Mouse (Mus musculus): ENCODE results near the gene Sh3bp2. TPM values are rescaled to one million over a fixed set of nuclear protein-coding genes. Genes with fewer than 3 reads are reported as not detected.

Sh3bp2 gene
- polyA plus RNA-seq, 1 experiment from 2014 or later, result 29.8 TPM

GRCm38 (mm10) chr5:34547410-34547809, 21.8 kb downstream of the Sh3bp2 start:
- no peak for ATAC-seq (ENCODE audit: low read depth)

GRCm38 (mm10) chr5:34549135-34549482, 23.5 kb downstream of the Sh3bp2 start:
- ATAC-seq (ENCODE audit: low read depth), result peak; percentile 20; the same call in 1 of the 2 replicates
- H3K27me3 ChIP-seq (ENCODE audit: control insufficient read depth, insufficient read depth, low read length), result no peaks in the 10 kb centered on the region
- peak overlapping the region; percentile 80 for H3K4me2 ChIP-seq (ENCODE audit: low read depth, low read length)
- no peaks in the 10 kb centered on the region for H3K9me3 ChIP-seq (ENCODE audit: control insufficient read depth, low read length)
- H3K4me1 ChIP-seq (ENCODE audit: control insufficient read depth, insufficient read depth, low read length), result peaks cover 11% of the 10 kb centered on the region
- 29% methylated on average over 8 of the region's 8 CpGs for WGBS
- no peak overlapping the region; the same call in 1 of the 2 replicates for H3K27ac ChIP-seq (ENCODE audit: low read depth, low read length)
- peak overlapping the region; percentile 97 for H3K9ac ChIP-seq (replicated peaks; ENCODE audit: low read depth, low read length)
- H3K4me3 ChIP-seq (ENCODE audit: low read depth, low read length), result peak overlapping the region; percentile 70
- peaks cover 18% of the 10 kb centered on the region for H3K36me3 ChIP-seq (ENCODE audit: control insufficient read depth, insufficient read depth, low read length)

More at GRCm38 (mm10) chr5:34547410-34547809, 21.8 kb downstream of the Sh3bp2 start:
- Histone ChIP-seq H3K9me3 (ENCODE audit: control insufficient read depth, low read length) (no peaks in the 10 kb centered on the region), H3K9ac (replicated peaks; ENCODE audit: low read depth, low read length) (no peak overlapping the region), H3K36me3 (ENCODE audit: control insufficient read depth, insufficient read depth, low read length) (peaks cover 9% of the 10 kb centered on the region), H3K4me1 (ENCODE audit: control insufficient read depth, insufficient read depth, low read length) (peaks cover 11% of the 10 kb centered on the region), H3K4me2 (ENCODE audit: low read depth, low read length) (no peak overlapping the region), H3K27ac (ENCODE audit: low read depth, low read length) (no peak overlapping the region), H3K4me3 (ENCODE audit: low read depth, low read length) (no peak overlapping the region), H3K27me3 (ENCODE audit: control insufficient read depth, insufficient read depth, low read length) (no peaks in the 10 kb centered on the region)

- H3K4me2 ChIP-seq (ENCODE audit: low read depth, low read length), result peak overlapping the region; percentile 80
- no peaks in the 10 kb centered on the region for H3K9me3 ChIP-seq (ENCODE audit: control insufficient read depth, low read length)
- no peaks in the 10 kb centered on the region for H3K27me3 ChIP-seq (ENCODE audit: control insufficient read depth, insufficient read depth, low read length)
- under 1% methylated on average over 48 of the region's 49 CpGs for WGBS
- H3K36me3 ChIP-seq (ENCODE audit: control insufficient read depth, insufficient read depth, low read length), result peaks cover 21% of the 10 kb centered on the region
- peak overlapping the region; percentile 97 for H3K9ac ChIP-seq (replicated peaks; ENCODE audit: low read depth, low read length)
- ATAC-seq (ENCODE audit: low read depth), result peak; percentile 95
- peak overlapping the region; percentile 70 for H3K4me3 ChIP-seq (ENCODE audit: low read depth, low read length)
- H3K4me1 ChIP-seq (ENCODE audit: control insufficient read depth, insufficient read depth, low read length), result peaks cover 11% of the 10 kb centered on the region
- peak overlapping the region; percentile 69 for H3K27ac ChIP-seq (ENCODE audit: low read depth, low read length)
Measured at GRCm38 (mm10) chr5:34549483-34550221, 24.0 kb downstream of the Sh3bp2 start.

- peak overlapping the region; percentile 97 for H3K9ac ChIP-seq (replicated peaks; ENCODE audit: low read depth, low read length)
- H3K4me2 ChIP-seq (ENCODE audit: low read depth, low read length), result peak overlapping the region; percentile 80
- 12% methylated on average over 6 of the region's 6 CpGs for WGBS
- H3K4me1 ChIP-seq (ENCODE audit: control insufficient read depth, insufficient read depth, low read length), result peaks cover 11% of the 10 kb centered on the region
- H3K36me3 ChIP-seq (ENCODE audit: control insufficient read depth, insufficient read depth, low read length), result peaks cover 27% of the 10 kb centered on the region
- H3K9me3 ChIP-seq (ENCODE audit: control insufficient read depth, low read length), result no peaks in the 10 kb centered on the region
- peak; percentile 18; the same call in 1 of the 2 replicates for ATAC-seq (ENCODE audit: low read depth)
- no peaks in the 10 kb centered on the region for H3K27me3 ChIP-seq (ENCODE audit: control insufficient read depth, insufficient read depth, low read length)
- peak overlapping the region; percentile 69; the same call in 1 of the 2 replicates for H3K27ac ChIP-seq (ENCODE audit: low read depth, low read length)
- peak overlapping the region; percentile 70 for H3K4me3 ChIP-seq (ENCODE audit: low read depth, low read length)
Measured at GRCm38 (mm10) chr5:34550251-34550650, 24.6 kb downstream of the Sh3bp2 start.

GRCm38 (mm10) chr5:34551821-34552220, 26.2 kb downstream of the Sh3bp2 start:
- 78% methylated on average over 4 of the region's 4 CpGs for WGBS
- Histone ChIP-seq H3K4me2 (ENCODE audit: low read depth, low read length) (no peak overlapping the region), H3K27me3 (ENCODE audit: control insufficient read depth, insufficient read depth, low read length) (no peaks in the 10 kb centered on the region), H3K9me3 (ENCODE audit: control insufficient read depth, low read length) (no peaks in the 10 kb centered on the region), H3K4me3 (ENCODE audit: low read depth, low read length) (no peak overlapping the region), H3K27ac (ENCODE audit: low read depth, low read length) (no peak overlapping the region), H3K4me1 (ENCODE audit: control insufficient read depth, insufficient read depth, low read length) (peaks cover 11% of the 10 kb centered on the region), H3K9ac (replicated peaks; ENCODE audit: low read depth, low read length) (0 out of 2 replicates have a peak overlapping the region, but pooled peaks have one; percentile 3), H3K36me3 (ENCODE audit: control insufficient read depth, insufficient read depth, low read length) (peaks cover 42% of the 10 kb centered on the region)
- no peak for ATAC-seq (ENCODE audit: low read depth)

- no peaks in the 10 kb centered on the region for H3K9me3 ChIP-seq (ENCODE audit: control insufficient read depth, low read length)
- no peaks in the 10 kb centered on the region; the same call in 1 of the 2 replicates for H3K4me1 ChIP-seq (ENCODE audit: control insufficient read depth, insufficient read depth, low read length)
- H3K9ac ChIP-seq (replicated peaks; ENCODE audit: low read depth, low read length), result no peak overlapping the region
- H3K27me3 ChIP-seq (ENCODE audit: control insufficient read depth, insufficient read depth, low read length), result no peaks in the 10 kb centered on the region
- 96% methylated on average over 1 of the region's 1 CpGs for WGBS
- H3K27ac ChIP-seq (ENCODE audit: low read depth, low read length), result no peak overlapping the region
- peaks cover 49% of the 10 kb centered on the region for H3K36me3 ChIP-seq (ENCODE audit: control insufficient read depth, insufficient read depth, low read length)
- no peak for ATAC-seq (ENCODE audit: low read depth)
- no peak overlapping the region for H3K4me2 ChIP-seq (ENCODE audit: low read depth, low read length)
- H3K4me3 ChIP-seq (ENCODE audit: low read depth, low read length), result no peak overlapping the region
Measured at GRCm38 (mm10) chr5:34563854-34564253, 38.2 kb downstream of the Sh3bp2 start.

GRCm38 (mm10) chr5:34564291-34564690, 38.7 kb downstream of the Sh3bp2 start:
- 90% methylated on average over 4 of the region's 4 CpGs for WGBS
- no peaks in the 10 kb centered on the region for H3K9me3 ChIP-seq (ENCODE audit: control insufficient read depth, low read length)
- H3K4me2 ChIP-seq (ENCODE audit: low read depth, low read length), result no peak overlapping the region
- no peak overlapping the region for H3K9ac ChIP-seq (replicated peaks; ENCODE audit: low read depth, low read length)
- H3K27me3 ChIP-seq (ENCODE audit: control insufficient read depth, insufficient read depth, low read length), result no peaks in the 10 kb centered on the region
- no peak overlapping the region for H3K27ac ChIP-seq (ENCODE audit: low read depth, low read length)
- no peaks in the 10 kb centered on the region; the same call in 1 of the 2 replicates for H3K4me1 ChIP-seq (ENCODE audit: control insufficient read depth, insufficient read depth, low read length)
- peaks cover 45% of the 10 kb centered on the region for H3K36me3 ChIP-seq (ENCODE audit: control insufficient read depth, insufficient read depth, low read length)
- no peak overlapping the region for H3K4me3 ChIP-seq (ENCODE audit: low read depth, low read length)
- no peak for ATAC-seq (ENCODE audit: low read depth)

- Histone ChIP-seq H3K9me3 (ENCODE audit: control insufficient read depth, low read length) (no peaks in the 10 kb centered on the region), H3K27ac (ENCODE audit: low read depth, low read length) (peak overlapping the region; percentile 70), H3K9ac (replicated peaks; ENCODE audit: low read depth, low read length) (no peak overlapping the region), H3K4me2 (ENCODE audit: low read depth, low read length) (no peak overlapping the region), H3K4me3 (ENCODE audit: low read depth, low read length) (no peak overlapping the region), H3K27me3 (ENCODE audit: control insufficient read depth, insufficient read depth, low read length) (no peaks in the 10 kb centered on the region), H3K36me3 (ENCODE audit: control insufficient read depth, insufficient read depth, low read length) (peaks cover 30% of the 10 kb centered on the region), H3K4me1 (ENCODE audit: control insufficient read depth, insufficient read depth, low read length) (no peaks in the 10 kb centered on the region; the same call in 1 of the 2 replicates)
- peak; percentile 67; the same call in 1 of the 2 replicates for ATAC-seq (ENCODE audit: low read depth)
- 66% methylated on average over 7 of the region's 7 CpGs for WGBS
Measured at GRCm38 (mm10) chr5:34565545-34566283, 40.1 kb downstream of the Sh3bp2 start.

GRCm38 (mm10) chr5:34571551-34571950, 45.9 kb downstream of the Sh3bp2 start:
- no peaks in the 10 kb centered on the region for H3K9me3 ChIP-seq (ENCODE audit: control insufficient read depth, low read length)
- no peak overlapping the region for H3K4me2 ChIP-seq (ENCODE audit: low read depth, low read length)
- no peak overlapping the region for H3K27ac ChIP-seq (ENCODE audit: low read depth, low read length)
- H3K9ac ChIP-seq (replicated peaks; ENCODE audit: low read depth, low read length), result no peak overlapping the region
- no peak for ATAC-seq (ENCODE audit: low read depth)
- no peak overlapping the region for H3K4me3 ChIP-seq (ENCODE audit: low read depth, low read length)
- 85% methylated on average over 3 of the region's 3 CpGs for WGBS
- H3K4me1 ChIP-seq (ENCODE audit: control insufficient read depth, insufficient read depth, low read length), result peaks cover 9% of the 10 kb centered on the region
- no peaks in the 10 kb centered on the region for H3K36me3 ChIP-seq (ENCODE audit: control insufficient read depth, insufficient read depth, low read length)
- H3K27me3 ChIP-seq (ENCODE audit: control insufficient read depth, insufficient read depth, low read length), result no peaks in the 10 kb centered on the region
